Mouse (Mus musculus) megakaryocyte-erythroid progenitor cell, adult 5 weeks (primary cell): ENCODE measurements around the gene Paqr6. TPM values are rescaled to one million over a fixed set of nuclear protein-coding genes. Genes with fewer than 3 reads are reported as not detected.

Experiments used
- polyA plus RNA-seq: library from polyadenylated mRNA; stranded (reverse); fragments of >175 nt; gene quantifications from 2 replicates; pipeline ENCODE4 v1.2.3, GENCODE M21; 2012

Paqr6 gene
- polyA plus RNA-seq = 0.06 TPM in 1 of 2 replicates, not detected in the other

GRCm38 (mm10) chr3:88364337-88364736 is at the start of gene Paqr6:
Paqr6 (plus strand) TSS chr3:88364584.

GRCm38 (mm10) chr3:88324951-88325405 is 39.4 kb upstream of the Paqr6 start, which contains the start of gene Glmp:
Glmp (plus strand) TSS chr3:88325023.

GRCm38 (mm10) chr3:88336058-88337013 is 28.0 kb upstream of the Paqr6 start, which contains the start of the genes Tmem79 and Smg5:
Tmem79 (minus strand) TSS chr3:88336148.
Smg5 (plus strand) TSS chr3:88336260.

GRCm38 (mm10) chr3:88372643-88373042 is 8.3 kb downstream of the Paqr6 start, which contains the start of gene Bglap3:
Bglap3 (minus strand) TSS chr3:88372743.

GRCm38 (mm10) chr3:88378599-88378998 is 14.2 kb downstream of the Paqr6 start, which contains the start of gene Bglap2:
Bglap2 (minus strand) TSS chr3:88378699.

GRCm38 (mm10) chr3:88384364-88384763 is 20.0 kb downstream of the Paqr6 start, which contains the start of gene Bglap:
Bglap (minus strand) TSS chr3:88384464.

GRCm38 (mm10) chr3:88409741-88410644 is 45.6 kb downstream of the Paqr6 start, which contains the start of gene Pmf1:
Pmf1 (minus strand) TSS chr3:88410331.

Other genes starting within 250 kb of the Paqr6 start
- 225 and 227 TPM in 2 replicates for gene Mef2d, start 222.2 kb upstream of the Paqr6 start, polyA plus RNA-seq
- gene Rhbg, start 109.9 kb upstream of the Paqr6 start, polyA plus RNA-seq = 0.12 TPM in 1 of 2 replicates, not detected in the other
- not detected in 2 replicates for gene Gm38392, start 77.4 kb upstream of the Paqr6 start, polyA plus RNA-seq
- gene Tsacc, start 67.6 kb upstream of the Paqr6 start, polyA plus RNA-seq = 0.44 and 1.7 TPM in 2 replicates
- gene Cct3, start 67.5 kb upstream of the Paqr6 start, polyA plus RNA-seq = 28.7 and 37.6 TPM in 2 replicates
- 75.1 and 97.9 TPM in 2 replicates for gene Glmp, start 39.6 kb upstream of the Paqr6 start, polyA plus RNA-seq
- 1.8 and 1.9 TPM in 2 replicates for gene Tmem79, start 28.4 kb upstream of the Paqr6 start, polyA plus RNA-seq
- gene Smg5, start 28.3 kb upstream of the Paqr6 start, polyA plus RNA-seq = 78.6 and 97.0 TPM in 2 replicates
- gene Bglap3, start 8.2 kb downstream of the Paqr6 start, polyA plus RNA-seq = not detected in 2 replicates
- gene Bglap2, start 14.1 kb downstream of the Paqr6 start, polyA plus RNA-seq = not detected in 2 replicates
- not detected in 2 replicates for gene Bglap, start 19.9 kb downstream of the Paqr6 start, polyA plus RNA-seq
- 203 and 221 TPM in 2 replicates for gene Pmf1, start 45.7 kb downstream of the Paqr6 start, polyA plus RNA-seq
- 8.2 and 8.3 TPM in 2 replicates for gene Slc25a44, start 60.6 kb downstream of the Paqr6 start, polyA plus RNA-seq
- gene Sema4a, start 96.6 kb downstream of the Paqr6 start, polyA plus RNA-seq = 60.3 and 109 TPM in 2 replicates
- 80.9 and 128 TPM in 2 replicates for gene Lmna, start 145.4 kb downstream of the Paqr6 start, polyA plus RNA-seq
- 8.8 and 16.2 TPM in 2 replicates for gene Mex3a, start 167.8 kb downstream of the Paqr6 start, polyA plus RNA-seq
- gene Rab25, start 183.7 kb downstream of the Paqr6 start, polyA plus RNA-seq = 0.24 and 0.69 TPM in 2 replicates
- gene Lamtor2, start 188.5 kb downstream of the Paqr6 start, polyA plus RNA-seq = 121 and 149 TPM in 2 replicates
- 74.0 and 78.9 TPM in 2 replicates for gene Ubqln4, start 189.2 kb downstream of the Paqr6 start, polyA plus RNA-seq
- 298 and 364 TPM in 2 replicates for gene Ssr2, start 211.3 kb downstream of the Paqr6 start, polyA plus RNA-seq
- gene Arhgef2, start 241.4 kb downstream of the Paqr6 start, polyA plus RNA-seq = 425 and 439 TPM in 2 replicates